Comparison of ENCODE assay signal across 8 mouse cellular contexts in genomic region chr11:51635525-51636322, GRCm38 (mm10). TPM values are rescaled to one million over a fixed set of nuclear protein-coding genes. Genes with fewer than 3 reads are reported as not detected.
A peak's percentile ranks its signal among the peaks of the same experiment; 100 is the strongest.
DNase-seq lines count a peak whose midpoint lies in the region; ATAC-seq and TF ChIP-seq lines count a peak whose summit lies in the region.

TSS of gene Rmnd5b (minus strand) at chr11:51635896.

- peak within 1 kb of the TSS; percentile 79 for H3K4me2 ChIP-seq in forebrain, embryonic 14.5 days (ENCODE audit: low read length)
- H3K4me2 ChIP-seq in liver, embryonic 16.5 days (ENCODE audit: low read depth, low read length) = peak within 1 kb of the TSS; percentile 83
- H3K4me2 ChIP-seq in neural tube, embryonic 13.5 days = peak within 1 kb of the TSS; percentile 75

- H3K27me3 ChIP-seq in forebrain, embryonic 14.5 days (replicated peaks; ENCODE audit: control insufficient read depth, insufficient read depth, low read length) = no peaks in the 10 kb centered on the region
- H3K27me3 ChIP-seq in liver, embryonic 16.5 days (ENCODE audit: control insufficient read depth, insufficient read depth, low read depth, low read length) = no peaks in the 10 kb centered on the region
- no peaks in the 10 kb centered on the region; the same call in 1 of the 2 replicates for H3K27me3 ChIP-seq in neural tube, embryonic 13.5 days

- H3K4me3 ChIP-seq in ES-E14 (ENCODE audit: insufficient read depth in 1 of 2, low read depth in 1 of 2, low read length in 2 of 2, poor library complexity in 1 of 2, severe bottlenecking in 1 of 2) = peak within 1 kb of the TSS; percentile 69 to 93
- peak within 1 kb of the TSS; percentile 70 for H3K4me3 ChIP-seq in forebrain, embryonic 14.5 days (ENCODE audit: low read depth, low read length)
- peak within 1 kb of the TSS; percentile 85 for H3K4me3 ChIP-seq in liver, embryonic 16.5 days (ENCODE audit: low read depth, low read length)
- H3K4me3 ChIP-seq in neural tube, embryonic 13.5 days = peak within 1 kb of the TSS; percentile 58

- H3K4me1 ChIP-seq in ES-E14 (ENCODE audit: control insufficient read depth in 2 of 2, insufficient read depth in 2 of 2, low read length in 2 of 2, poor library complexity in 1 of 2) = peaks cover 5 to 17% of the 10 kb centered on the region in 2 experiments; a peak in 3 of 4 replicates
- H3K4me1 ChIP-seq in forebrain, embryonic 14.5 days (ENCODE audit: control insufficient read depth, insufficient read depth, low read length) = 0 out of 2 replicates have a peak, but pooled peaks cover 9% of the 10 kb centered on the region
- H3K4me1 ChIP-seq in liver, embryonic 16.5 days (ENCODE audit: control insufficient read depth, low read depth, low read length) = peaks cover 25% of the 10 kb centered on the region
- peaks cover 47% of the 10 kb centered on the region for H3K4me1 ChIP-seq in neural tube, embryonic 13.5 days (replicated peaks)

- H3K36me3 ChIP-seq in ES-E14 (ENCODE audit: control insufficient read depth, insufficient read depth, low read length, poor library complexity, severe bottlenecking) = peaks cover 9% of the 10 kb centered on the region
- peaks cover 8% of the 10 kb centered on the region; the same call in 1 of the 2 replicates for H3K36me3 ChIP-seq in forebrain, embryonic 14.5 days (ENCODE audit: control insufficient read depth, insufficient read depth, low read length)
- H3K36me3 ChIP-seq in liver, embryonic 16.5 days (ENCODE audit: control insufficient read depth, insufficient read depth) = no peaks in the 10 kb centered on the region
- H3K36me3 ChIP-seq in neural tube, embryonic 13.5 days = no peaks in the 10 kb centered on the region

- no peak for DNase-seq in ES-E14 (ENCODE audit: low read depth, low spot score)
- peak; percentile 88 for DNase-seq in cerebellum, adult 11 months
- peak; percentile 94 for DNase-seq in forebrain, embryonic 14.5 days (ENCODE audit: low spot score)
- DNase-seq in heart, postnatal 10 days = peak; percentile 93 to 94
- no peak for DNase-seq in large intestine, adult 2 months (ENCODE audit: low read depth, low spot score)
- peak; percentile 91 for DNase-seq in telencephalon, adult 2 months (ENCODE audit: low read depth, low spot score)

- intact Hi-C loops in heart, postnatal 10 days (cut with DNase I) = loop anchor here (1.0 to 5.0 kb wide), 2 partner anchors 16 to 52 kb away; partner anchors contain the start of genes 0610009B22Rik and Nhp2

- H3K9ac ChIP-seq in ES-E14 (ENCODE audit: insufficient read depth, low read depth, low read length, poor library complexity, severe bottlenecking) = peak within 1 kb of the TSS; percentile 85
- peak within 1 kb of the TSS; percentile 80 for H3K9ac ChIP-seq in forebrain, embryonic 14.5 days (ENCODE audit: low read length)
- peak within 1 kb of the TSS; percentile 85 for H3K9ac ChIP-seq in liver, embryonic 16.5 days (ENCODE audit: low read depth, low read length)
- H3K9ac ChIP-seq in neural tube, embryonic 13.5 days = peak within 1 kb of the TSS; percentile 71

- no peaks in the 10 kb centered on the region for H3K9me3 ChIP-seq in ES-E14 (ENCODE audit: control insufficient read depth, insufficient read depth, low read depth, low read length)
- H3K9me3 ChIP-seq in forebrain, embryonic 14.5 days (replicated peaks; ENCODE audit: control insufficient read depth, low read length) = no peaks in the 10 kb centered on the region
- H3K9me3 ChIP-seq in liver, embryonic 16.5 days (replicated peaks; ENCODE audit: control insufficient read depth, low read length) = no peaks in the 10 kb centered on the region
- no peaks in the 10 kb centered on the region for H3K9me3 ChIP-seq in neural tube, embryonic 13.5 days

- under 1% methylated on average over 61 of the region's 61 CpGs for WGBS in forebrain, embryonic 14.5 days
- under 1% methylated on average over 61 of the region's 61 CpGs for WGBS in large intestine, adult 2 months
- under 1% methylated on average over 61 of the region's 61 CpGs for WGBS in liver, embryonic 16.5 days (ENCODE audit: insufficient replicate concordance)
- under 1% methylated on average over 61 of the region's 61 CpGs for WGBS in neural tube, embryonic 13.5 days

- in situ Hi-C loops in ES-E14 (cut with MboI; ENCODE audit: low sequenced_read_pairs in 2 of 2, unreplicated experiment in 2 of 2) = no loop called here

- ATAC-seq in forebrain, embryonic 14.5 days = peak; percentile 93
- ATAC-seq in liver, embryonic 16.5 days (ENCODE audit: low read depth) = peak; percentile 77
- ATAC-seq in neural tube, embryonic 13.5 days (ENCODE audit: low read depth) = peak; percentile 92

- H3K27ac ChIP-seq in ES-E14 (ENCODE audit: insufficient read depth, low read depth, low read length, poor library complexity, severe bottlenecking) = peak within 1 kb of the TSS; percentile 87
- H3K27ac ChIP-seq in forebrain, embryonic 14.5 days (ENCODE audit: low read depth, low read length) = peak within 1 kb of the TSS; percentile 79
- H3K27ac ChIP-seq in liver, embryonic 16.5 days (ENCODE audit: low read length) = peak within 1 kb of the TSS; percentile 87
- H3K27ac ChIP-seq in neural tube, embryonic 13.5 days (replicated peaks) = peak within 1 kb of the TSS; percentile 87

TF ChIP-seq in ES-E14, 5 proteins besides CTCF, POLR2A, EP300 and RAD21:
- peak; percentile 60; the same call in 1 of the 2 replicates for TF ChIP-seq HCFC1 (IDR thresholded peaks at IDR 0.05; ENCODE audit: borderline replicate concordance, insufficient read depth, low read length)
- TF ChIP-seq MAFK (IDR thresholded peaks at IDR 0.05; ENCODE audit: insufficient read depth, low read depth, low read length) = no peak

RNA-seq across cellular contexts. Expression of gene Rmnd5b, which starts in this region (rescaled TPM):
- 41.1 and 96.5 TPM in 2 replicates for total RNA-seq in ES-E14 (2012; rRNA removed)
- 77.0 and 86.4 TPM in 2 replicates for polyA plus RNA-seq in forebrain, embryonic 14.5 days (2014; fragmentation: Nextera tagmentation; extraction: Ambion mirVana)
- total RNA-seq in heart, postnatal 10 days (2021) = 10 to 100 TPM; 24.1 to 25.4 TPM
- polyA plus RNA-seq in large intestine, adult 2 months (2012; rRNA removed) = 36.0 and 41.4 TPM in 2 replicates
- 16.6 and 17.7 TPM in 2 replicates for polyA plus RNA-seq in liver, embryonic 16.5 days (2015; fragmentation: Nextera tagmentation; extraction: Ambion mirVana)
- polyA plus RNA-seq in neural tube, embryonic 13.5 days (2015; fragmentation: Nextera tagmentation; extraction: Ambion mirVana) = 71.8 and 74.5 TPM in 2 replicates

Comparison
In these comparisons a context has a peak if more than half of its experiments do, and no peak if none do; other contexts are left out.
1. DNase-seq: peak in cerebellum, adult 11 months (single experiment), forebrain, embryonic 14.5 days (single experiment), heart, postnatal 10 days (2 of 2) and telencephalon, adult 2 months (single experiment); none in ES-E14 (single experiment) and large intestine, adult 2 months (single experiment).
2. Peak in every context shown above with its lines, with median percentiles within 50 percentile points of each other: H3K27ac ChIP-seq, H3K4me3 ChIP-seq, H3K9ac ChIP-seq, ATAC-seq and H3K4me2 ChIP-seq.